Mouse (Mus musculus) heart, postnatal 14 days (tissue): Measurements from ENCODE around the gene Nr5a2. TPM values are rescaled to one million over a fixed set of nuclear protein-coding genes. Genes with fewer than 3 reads are reported as not detected.
"Not testable (repeated sequence)": the region's sequence is repeated elsewhere in the genome, so short reads cannot be mapped to it uniquely, and the experiment has no call there.

Experiments
- DNase-seq, 2 experiments: peaks; one replicate each; pipeline ENCODE4 v3.0.0; 2021 to 2022
- intact Hi-C: fragments of 180-260 bp; cut with DNase I; formaldehyde crosslinking; loops from one replicate; pipeline ENCODE4 v1.15.1; 2025
- total RNA-seq, 2 experiments: library from RNA; stranded (reverse); gene quantifications; 2 replicates each; pipeline ENCODE4 v1.2.3; 2021

Gene Nr5a2
- total RNA-seq, 2 experiments from 2014 or later, result 1.6 to 2.2 TPM

GRCm38 (mm10) chr1:136859454-136859853 lies 100.8 kb downstream of the Nr5a2 start:
- intact Hi-C loops, result no loop called here
- no peak for DNase-seq

- intact Hi-C loops, result no loop called here
These were observed 101.5 kb downstream of the Nr5a2 start for GRCm38 (mm10) chr1:136858724-136859123.

GRCm38 (mm10) chr1:136856104-136856503 lies 104.1 kb downstream of the Nr5a2 start:
- intact Hi-C loops, result no loop called here
- no peak for DNase-seq

More at GRCm38 (mm10) chr1:136858724-136859123, 101.5 kb downstream of the Nr5a2 start:
- DNase-seq, result no peak

GRCm38 (mm10) chr1:136848791-136849190 lies 111.5 kb downstream of the Nr5a2 start:
- no peak for DNase-seq
- intact Hi-C loops, result no loop called here

- intact Hi-C loops, result no loop called here
- DNase-seq, result no peak
These were observed 114.2 kb downstream of the Nr5a2 start for GRCm38 (mm10) chr1:136846081-136846480.

GRCm38 (mm10) chr1:136845341-136845740 lies 114.9 kb downstream of the Nr5a2 start:
- intact Hi-C loops, result loop anchor here (1.0 kb wide), 1 partner anchor 95 kb away; no protein-coding TSS in a partner anchor
- no peak for DNase-seq

GRCm38 (mm10) chr1:136840512-136840911 lies 119.7 kb downstream of the Nr5a2 start:
- no peak for DNase-seq
- intact Hi-C loops, result no loop called here

GRCm38 (mm10) chr1:136839202-136839601 lies 121.0 kb downstream of the Nr5a2 start:
- intact Hi-C loops, result no loop called here
- DNase-seq, result peak in 1 of 2 experiments; percentile 10

- intact Hi-C loops, result no loop called here
- DNase-seq, result no peak
These were observed 127.7 kb downstream of the Nr5a2 start for GRCm38 (mm10) chr1:136832305-136833152.

- intact Hi-C loops, result no loop called here
These were observed 129.3 kb downstream of the Nr5a2 start for GRCm38 (mm10) chr1:136830992-136831391.

GRCm38 (mm10) chr1:136829931-136830330 lies 130.3 kb downstream of the Nr5a2 start:
- intact Hi-C loops, result no loop called here

More at GRCm38 (mm10) chr1:136830992-136831391, 129.3 kb downstream of the Nr5a2 start:
- DNase-seq, result no peak

GRCm38 (mm10) chr1:136823897-136824296 lies 136.4 kb downstream of the Nr5a2 start:
- DNase-seq, result no peak

More at GRCm38 (mm10) chr1:136829931-136830330, 130.3 kb downstream of the Nr5a2 start:
- no peak for DNase-seq

GRCm38 (mm10) chr1:136800625-136801024 lies 159.6 kb downstream of the Nr5a2 start:
- no peak for DNase-seq
- intact Hi-C loops, result no loop called here

More at GRCm38 (mm10) chr1:136823897-136824296, 136.4 kb downstream of the Nr5a2 start:
- intact Hi-C loops, result no loop called here

- peak in 1 of 2 experiments; percentile 5 for DNase-seq
- intact Hi-C loops, result no loop called here
These were observed 163.7 kb downstream of the Nr5a2 start for GRCm38 (mm10) chr1:136796361-136797090.

- not testable (repeated sequence) for DNase-seq
- intact Hi-C loops, result loop anchor here (5.0 kb wide), 1 partner anchor 74 kb away; no protein-coding TSS in a partner anchor
These were observed 167.0 kb downstream of the Nr5a2 start for GRCm38 (mm10) chr1:136792957-136793883.
